Mouse (Mus musculus): ENCODE results near the gene Zp1.
A peak's percentile ranks its signal among the peaks of the same experiment; 100 is the strongest.

The Zp1 gene

GRCm38 (mm10) chr19:10921058-10921457 lies 626 bp upstream of the Zp1 start:
- DNase-seq: no peak

GRCm38 (mm10) chr19:10918321-10918991 lies 2.0 kb downstream of the Zp1 start:
- no peak for DNase-seq

DNA sequence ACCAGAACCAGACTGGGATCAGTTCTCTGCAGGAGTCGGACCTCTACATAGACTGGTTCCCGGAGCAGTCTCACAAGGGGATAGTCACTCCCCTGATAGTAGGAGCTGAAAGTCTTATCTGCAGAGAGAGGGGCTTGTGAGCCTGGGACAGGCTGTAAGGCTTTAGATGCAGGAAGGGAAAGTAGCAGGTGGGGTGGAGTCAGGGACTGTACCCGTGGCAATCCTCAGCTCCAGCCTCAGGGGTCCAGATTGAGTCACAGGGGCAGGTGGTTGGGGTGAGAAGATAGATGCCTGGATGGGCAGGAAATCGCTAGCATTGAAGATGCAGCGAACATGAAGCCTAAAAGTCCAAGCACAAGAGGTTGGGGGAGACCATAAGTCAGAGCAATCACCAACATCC lies 3.9 kb downstream of the Zp1 start:
- DNase-seq: no peak

DNA sequence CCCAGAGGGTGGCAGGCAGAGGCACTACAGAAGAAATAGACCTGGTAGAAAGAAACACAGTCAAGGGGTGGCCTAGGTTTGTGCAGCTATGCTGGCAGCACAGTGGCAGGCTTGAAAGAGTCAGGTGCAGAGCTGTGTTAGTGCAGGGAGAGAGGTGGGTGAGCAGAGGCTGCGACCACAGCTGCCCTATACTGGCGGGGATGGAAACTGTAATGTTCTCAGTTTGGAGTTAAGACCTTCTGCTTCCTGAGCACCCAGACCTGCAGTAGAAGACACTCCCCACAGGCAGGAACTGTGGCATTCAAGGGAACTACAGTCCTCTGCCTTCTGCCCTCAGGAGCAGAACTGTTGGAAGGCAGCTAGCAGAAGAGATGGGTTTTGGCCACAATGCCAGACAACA lies 5.6 kb downstream of the Zp1 start:
- DNase-seq: no peak

- DNase-seq: no peak
Measured at GRCm38 (mm10) chr19:10914291-10914690, 6.1 kb downstream of the Zp1 start.

- no peak for DNase-seq
Measured at GRCm38 (mm10) chr19:10909087-10909721, 11.2 kb downstream of the Zp1 start.

- DNase-seq: peak; percentile 16 to 53
Measured at GRCm38 (mm10) chr19:10907891-10908290, 12.5 kb downstream of the Zp1 start.

GRCm38 (mm10) chr19:10905728-10906000 lies 14.8 kb downstream of the Zp1 start:
- no peak for DNase-seq

- DNase-seq: peak; percentile 13 to 14
Measured at GRCm38 (mm10) chr19:10904927-10905727, 15.3 kb downstream of the Zp1 start.

DNA sequence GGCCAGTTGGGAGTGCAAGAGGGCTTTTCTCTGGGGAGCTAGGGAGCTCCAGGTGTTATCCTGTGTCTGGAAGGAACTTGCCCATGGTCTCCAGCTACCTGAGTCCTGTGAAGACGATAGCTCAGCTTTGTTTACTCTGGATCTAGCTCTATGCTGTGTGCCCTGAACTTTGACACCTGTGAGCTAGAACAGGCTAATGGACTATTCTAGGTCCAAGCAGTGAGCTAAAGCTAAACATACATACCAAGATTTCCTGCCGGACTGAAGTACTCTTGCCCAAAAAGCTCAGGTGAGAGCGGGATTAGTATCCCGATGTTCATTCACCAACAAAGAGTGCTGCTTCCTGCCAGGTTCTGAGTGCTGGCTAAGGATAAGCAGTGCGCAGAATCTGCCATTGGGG lies 15.9 kb downstream of the Zp1 start:
- DNase-seq: no peak

DNA sequence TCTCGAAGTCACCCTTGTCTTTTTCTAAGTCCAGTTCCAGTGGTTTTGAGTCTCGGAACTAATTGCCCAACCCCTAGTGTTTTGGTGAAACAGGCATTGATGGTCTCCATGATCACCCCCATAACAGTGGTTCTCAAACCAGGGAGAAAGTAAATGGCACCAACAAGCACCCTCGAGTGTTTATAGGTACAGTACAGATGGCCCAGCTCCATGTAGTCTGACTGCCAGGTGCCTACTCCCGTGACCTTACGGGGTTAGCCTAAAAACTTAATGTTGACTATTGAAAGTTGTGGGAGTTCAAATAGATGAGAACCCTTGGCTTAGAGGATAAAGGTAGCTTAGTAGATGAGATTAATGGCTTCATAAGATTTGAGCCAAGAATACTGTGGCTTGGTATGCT lies 19.4 kb downstream of the Zp1 start:
- DNase-seq: no peak

DNA sequence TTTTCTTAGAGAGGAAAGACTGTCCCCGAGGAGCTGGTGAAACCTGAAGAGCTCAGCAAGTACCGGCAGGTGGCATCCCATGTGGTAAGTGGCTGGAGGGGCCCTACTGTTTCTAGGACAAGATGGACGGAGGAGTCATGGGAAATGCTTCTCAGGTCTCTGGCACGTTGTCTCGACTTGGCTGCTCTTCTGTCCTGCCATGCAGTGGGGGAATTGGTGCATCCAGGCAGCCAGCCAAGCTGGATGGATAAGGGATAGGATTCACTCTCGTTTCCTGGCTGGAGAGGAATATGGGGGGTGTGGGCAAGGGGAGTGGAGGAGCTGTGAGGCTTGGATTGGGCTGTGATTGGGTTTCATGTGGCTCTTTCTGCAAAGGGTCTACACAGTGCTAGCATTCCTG lies 20.1 kb downstream of the Zp1 start:
- DNase-seq: no peak

DNA sequence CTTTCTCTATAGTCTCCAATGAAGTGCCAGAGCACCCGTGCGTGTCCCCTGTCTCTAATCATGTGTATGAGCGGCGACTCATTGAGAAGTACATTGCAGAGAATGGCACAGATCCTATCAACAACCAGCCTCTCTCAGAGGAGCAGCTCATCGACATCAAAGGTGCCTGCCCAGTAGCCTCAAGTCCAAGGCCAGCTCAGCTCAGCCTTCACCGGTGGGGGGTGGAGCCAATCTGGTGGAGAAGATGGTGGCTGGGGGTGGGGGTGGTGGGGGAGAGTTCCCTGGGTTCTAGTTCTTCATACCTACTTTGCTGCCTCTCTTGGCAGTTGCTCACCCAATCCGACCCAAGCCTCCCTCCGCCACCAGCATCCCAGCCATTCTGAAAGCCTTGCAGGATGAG lies 22.9 kb downstream of the Zp1 start:
- no peak for DNase-seq

DNA sequence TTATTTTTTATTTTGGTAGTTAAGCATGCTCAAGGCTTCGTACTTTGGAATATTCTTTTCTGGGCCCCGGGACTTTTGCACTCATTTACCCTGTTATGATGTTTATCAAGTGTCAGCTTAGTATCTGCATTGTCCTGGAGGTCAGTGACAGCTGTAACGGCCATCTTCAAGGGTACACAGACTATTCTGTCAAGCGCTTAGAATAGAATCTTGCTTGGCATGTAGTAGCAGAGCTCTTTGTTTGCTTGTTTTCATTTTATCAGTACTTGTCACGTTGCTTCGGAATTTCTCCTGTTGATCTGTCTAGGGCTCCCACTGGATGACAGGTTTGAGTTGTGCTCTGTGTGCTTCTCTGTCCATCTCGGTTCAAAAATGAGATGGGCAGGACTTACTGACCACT lies 23.6 kb downstream of the Zp1 start:
- DNase-seq: no peak

- no peak for DNase-seq
Measured at GRCm38 (mm10) chr19:10895708-10896107, 24.7 kb downstream of the Zp1 start.

- peak; percentile 92 to 93 for DNase-seq
Measured at GRCm38 (mm10) chr19:10895016-10895528, 25.4 kb downstream of the Zp1 start, which contains the start of gene Prpf19. Prpf19 (plus strand) TSS chr19:10895231.

DNA sequence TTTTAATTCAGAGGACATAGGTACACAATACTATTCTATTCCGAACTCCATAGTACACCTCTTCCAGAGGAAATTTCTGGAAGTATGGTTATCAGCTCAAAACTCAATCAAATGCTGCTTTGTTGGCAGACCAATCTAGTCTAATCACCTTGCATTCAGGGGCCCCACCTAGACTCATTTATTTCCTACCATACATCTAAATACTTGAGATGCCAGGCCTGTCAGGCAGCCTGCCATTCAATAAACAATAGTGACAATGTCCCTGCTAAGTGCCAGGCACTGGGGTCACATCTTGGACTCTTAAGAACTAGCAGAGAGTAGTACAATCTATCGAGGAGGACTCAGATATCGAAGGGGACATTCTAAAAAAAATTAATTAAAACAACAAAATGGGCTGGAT lies 28.2 kb downstream of the Zp1 start:
- DNase-seq: no peak

- DNase-seq: peak; percentile 80 to 83
Measured at GRCm38 (mm10) chr19:10881426-10882154, 38.8 kb downstream of the Zp1 start, which contains the start of gene Tmem109. Tmem109 (minus strand) TSS chr19:10882001.

DNA sequence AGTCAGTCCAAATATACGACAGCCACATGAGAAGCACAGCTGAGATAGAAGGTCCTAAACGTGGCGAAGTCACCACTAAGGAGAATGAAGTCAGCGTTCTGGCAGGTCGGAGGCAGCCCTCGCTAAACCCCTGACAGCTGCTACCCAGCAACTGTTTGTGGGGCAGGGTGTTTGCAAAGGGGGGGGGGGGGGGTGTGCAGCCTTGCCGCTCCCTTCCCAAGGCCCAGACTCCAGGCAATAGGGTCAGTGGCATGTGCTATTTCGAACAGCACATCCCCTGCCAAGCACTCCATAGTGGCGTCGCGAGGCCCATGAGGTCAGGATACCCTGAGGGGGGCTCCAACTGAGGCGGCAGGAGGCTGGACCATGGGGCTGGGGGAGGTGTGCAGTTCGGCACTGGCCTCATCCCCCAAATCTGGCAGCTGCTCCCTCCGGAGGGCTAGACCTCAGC lies 39.4 kb downstream of the Zp1 start:
- DNase-seq: no peak

DNA sequence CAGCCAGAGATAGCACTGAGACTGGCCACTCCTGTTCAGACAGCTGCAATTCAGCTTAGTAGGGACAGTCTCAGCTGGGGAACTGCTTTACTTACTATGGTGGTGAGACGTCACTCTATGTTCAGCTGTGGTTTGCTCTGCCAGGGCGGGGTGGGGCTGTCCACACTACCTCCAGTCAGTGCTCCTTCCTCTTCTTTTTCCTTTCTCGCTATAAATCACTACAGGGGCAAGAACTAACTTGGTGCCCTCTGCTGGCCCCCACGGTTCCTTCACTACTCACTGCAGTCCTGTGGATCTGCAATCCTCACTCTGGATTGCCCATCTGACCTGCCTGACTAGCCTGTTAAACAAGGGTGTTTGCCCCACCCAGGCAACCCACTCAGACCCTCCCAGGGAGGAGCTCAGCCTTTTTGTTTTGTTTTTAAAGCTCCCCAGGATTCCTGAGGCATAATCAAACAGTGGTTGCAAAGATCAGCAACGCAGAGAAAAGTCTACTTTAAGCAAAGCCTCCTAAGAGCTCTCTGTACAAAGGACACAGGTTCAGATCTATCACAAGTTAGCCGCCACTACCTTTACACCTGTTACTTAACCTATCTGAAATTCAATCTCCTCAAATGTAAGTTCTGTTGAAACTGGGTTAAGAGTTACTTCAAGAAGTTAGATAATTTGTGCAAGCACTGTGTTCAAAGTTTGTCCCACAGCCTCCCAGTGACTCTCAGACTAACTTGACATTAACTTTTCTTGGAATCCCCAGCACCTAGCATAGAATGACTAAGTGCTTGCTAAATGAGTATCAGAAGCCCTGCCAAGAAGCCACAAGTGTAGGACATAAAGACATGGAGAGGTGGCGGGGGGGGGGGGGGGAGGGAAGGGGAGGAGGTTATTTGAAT lies 40.1 kb downstream of the Zp1 start:
- DNase-seq: peak; percentile 69 to 72

DNA sequence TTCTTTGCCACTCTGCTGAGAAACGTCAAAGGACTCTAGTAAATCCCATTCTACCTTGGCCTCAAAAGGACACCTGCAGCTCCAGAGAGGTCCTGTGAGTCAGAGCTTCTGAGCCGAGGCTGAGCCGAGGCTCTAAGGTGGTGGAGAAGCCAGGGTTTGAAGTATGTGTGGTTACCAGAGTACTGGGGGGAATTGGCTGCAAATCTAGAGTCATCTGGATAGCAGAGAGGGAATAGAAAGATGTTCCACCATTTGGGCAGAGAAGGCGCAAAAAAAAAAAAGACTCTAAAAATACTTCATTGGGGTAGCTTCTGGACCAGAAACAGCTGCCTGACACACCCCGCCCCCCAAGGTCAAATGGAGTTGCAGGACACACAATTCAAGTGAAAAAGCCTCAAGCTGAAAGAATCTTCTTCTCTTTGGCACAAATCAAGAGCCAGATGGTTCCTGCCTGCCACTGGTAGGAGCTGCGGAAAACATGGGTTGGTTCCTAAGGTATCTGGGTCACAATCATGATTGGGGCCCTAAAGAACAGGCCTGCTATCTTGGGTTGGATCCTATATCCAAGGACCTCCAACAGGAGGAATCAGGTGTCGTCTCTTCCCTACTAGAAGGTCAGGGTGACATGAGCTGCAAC lies 42.1 kb downstream of the Zp1 start:
- DNase-seq: no peak
